Mouse (Mus musculus) C2C12 (cell line): ENCODE measurements around the gene Lrfn2.

Experiments
- CEBPB ChIP-seq: IDR thresholded peaks from one replicate; pipeline ENCODE4 v1.6.1; 2011; ENCODE audit warnings: low read depth, mild to moderate bottlenecking, control low read depth, moderate library complexity
- CTCF ChIP-seq: IDR thresholded peaks from one replicate; pipeline ENCODE4 v1.5.1; 2011; ENCODE audit not compliant: control insufficient read depth, insufficient read depth, insufficient read length
- FOSL1 ChIP-seq: IDR thresholded peaks from one replicate; pipeline ENCODE4 v1.8.0; 2011; ENCODE audit warnings: mild to moderate bottlenecking, low read length; ENCODE audit not compliant: poor library complexity, insufficient read depth, severe bottlenecking
- MAX ChIP-seq: IDR thresholded peaks from one replicate; pipeline ENCODE4 v1.6.1; 2011; ENCODE audit warnings: mild to moderate bottlenecking, control low read depth
- MYOD1 ChIP-seq: IDR thresholded peaks from one replicate; pipeline ENCODE4 v1.6.1; 2011; ENCODE audit warnings: low read depth; ENCODE audit not compliant: control insufficient read depth, insufficient read length
- MYOG ChIP-seq: IDR thresholded peaks from one replicate; pipeline ENCODE4 v1.6.1; 2011; ENCODE audit not compliant: control insufficient read depth, insufficient read length; ENCODE audit errors: extremely low read depth
- USF1 ChIP-seq: IDR thresholded peaks from one replicate; pipeline ENCODE4 v1.6.1; 2011; ENCODE audit warnings: low read depth, mild to moderate bottlenecking, control low read depth, moderate library complexity

GRCm38 (mm10) chr17:49035052-49035451 is 102.9 kb downstream of the Lrfn2 start:
- TF ChIP-seq MYOG (no peak), CTCF (no peak), MAX (no peak), CEBPB (no peak), USF1 (no peak), FOSL1 (no peak), MYOD1 (no peak)
